Mouse (Mus musculus) hindbrain, embryonic 16.5 days (tissue): ENCODE data around the gene Lrrc56. TPM values are rescaled to one million over a fixed set of nuclear protein-coding genes. Genes with fewer than 3 reads are reported as not detected.

Experiments
- ATAC-seq: fragments of 200-750 bp; cut with Nextera tagmentation; 2 replicates; pipeline ENCODE4 v1.8.0; 2017; ENCODE audit warnings: moderate TSS enrichment, moderate library complexity
- H3K27ac ChIP-seq: fragments of 300-500 bp; sonication (generic); 2 replicates; pipeline ENCODE4 v1.5.1; 2014; ENCODE audit warnings: low read depth, mild to moderate bottlenecking, control low read depth, low read length, moderate library complexity
- H3K27me3 ChIP-seq: fragments of 300-500 bp; sonication (generic); replicated peaks from 2 replicates; pipeline ENCODE4 v1.6.1; 2014; ENCODE audit warnings: low read length; ENCODE audit not compliant: control insufficient read depth, insufficient read depth
- H3K36me3 ChIP-seq: fragments of 300-500 bp; sonication (generic); 2 replicates; pipeline ENCODE4 v1.6.1; 2014; ENCODE audit warnings: mild to moderate bottlenecking, low read length, moderate library complexity, mixed read lengths; ENCODE audit not compliant: control insufficient read depth, insufficient read depth
- H3K4me1 ChIP-seq: fragments of 300-500 bp; sonication (generic); 2 replicates; pipeline ENCODE4 v1.6.1; 2014; ENCODE audit warnings: low read depth, low read length; ENCODE audit not compliant: control insufficient read depth, insufficient read depth
- H3K4me2 ChIP-seq: fragments of 300-500 bp; sonication (generic); 2 replicates; pipeline ENCODE4 v1.6.1; 2014; ENCODE audit warnings: mild to moderate bottlenecking, low read length, control low read depth, moderate library complexity
- H3K4me3 ChIP-seq: fragments of 300-500 bp; sonication (generic); 2 replicates; pipeline ENCODE4 v1.5.1; 2014; ENCODE audit warnings: mild to moderate bottlenecking, low read length, control low read depth, moderate library complexity
- H3K9ac ChIP-seq: fragments of 300-500 bp; sonication (generic); 2 replicates; pipeline ENCODE4 v1.6.1; 2014; ENCODE audit warnings: low read depth, mild to moderate bottlenecking, control low read depth, low read length, moderate library complexity
- H3K9me3 ChIP-seq: fragments of 300-500 bp; sonication (generic); 2 replicates; pipeline ENCODE4 v1.6.1; 2014; ENCODE audit warnings: mild to moderate bottlenecking, low read length, moderate library complexity; ENCODE audit not compliant: control insufficient read depth
- WGBS: fragments of 180-500 bp; shearing (Covaris S2); extraction: QIAGEN DNeasy Blood & Tissue Kit; methylation state at CpG from one replicate; pipeline ENCODE4 v1.1.7; 2014; 5-methylcytosine and 5-hydroxymethylcytosine counted together
- polyA plus RNA-seq: library from polyadenylated mRNA; unstranded; fragments of >200 nt; fragmentation: Nextera tagmentation; extraction: Ambion mirVana; gene quantifications from 2 replicates; pipeline ENCODE4 v1.2.1, GENCODE M21; 2015

Lrrc56 gene
- polyA plus RNA-seq, 1 experiment from 2014 or later: 10.1 TPM

GRCm38 (mm10) chr7:141188733-141189132 is 5.2 kb upstream of the Lrrc56 start:
- no peak for ATAC-seq
- Histone ChIP-seq H3K27me3 (no peaks in the 10 kb centered on the region), H3K27ac (no peak overlapping the region), H3K36me3 (peaks cover 26% of the 10 kb centered on the region), H3K9ac (no peak overlapping the region), H3K4me1 (peaks cover 11% of the 10 kb centered on the region), H3K4me2 (no peak overlapping the region), H3K4me3 (no peak overlapping the region), H3K9me3 (no peaks in the 10 kb centered on the region)
- whole genome bisulfite sequencing: 95% methylated on average over 3 of the region's 3 CpGs

GRCm38 (mm10) chr7:141190220-141190619 is 3.7 kb upstream of the Lrrc56 start:
- H3K4me3 ChIP-seq: no peak overlapping the region
- no peaks in the 10 kb centered on the region for H3K27me3 ChIP-seq
- peaks cover 26% of the 10 kb centered on the region for H3K36me3 ChIP-seq
- H3K27ac ChIP-seq: no peak overlapping the region
- H3K4me1 ChIP-seq: peaks cover 16% of the 10 kb centered on the region
- H3K9me3 ChIP-seq: no peaks in the 10 kb centered on the region
- WGBS: 100% methylated on average over 3 of the region's 3 CpGs
- no peak overlapping the region for H3K4me2 ChIP-seq
- H3K9ac ChIP-seq: no peak overlapping the region
- no peak for ATAC-seq

DNA sequence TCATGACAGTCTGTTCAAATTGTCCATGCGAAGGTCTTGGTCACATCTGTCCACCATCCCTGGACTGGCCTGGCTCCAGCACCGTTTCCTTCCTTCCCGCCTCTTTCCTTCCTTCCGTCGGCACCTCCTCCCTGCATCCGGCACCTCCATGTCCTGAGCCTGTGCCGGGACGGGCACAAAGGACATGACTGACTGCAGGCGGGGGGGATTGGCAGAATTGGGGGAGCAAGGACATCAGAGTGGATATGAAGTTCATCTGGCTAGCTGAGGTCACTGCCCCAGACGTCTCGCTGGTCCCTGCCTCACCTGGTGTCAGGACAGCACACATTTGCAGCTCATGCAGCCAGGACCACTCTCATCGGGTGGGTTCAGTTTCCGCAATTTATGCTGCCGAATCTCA is 2.9 kb upstream of the Lrrc56 start:
- H3K36me3 ChIP-seq: peaks cover 26% of the 10 kb centered on the region

DNA sequence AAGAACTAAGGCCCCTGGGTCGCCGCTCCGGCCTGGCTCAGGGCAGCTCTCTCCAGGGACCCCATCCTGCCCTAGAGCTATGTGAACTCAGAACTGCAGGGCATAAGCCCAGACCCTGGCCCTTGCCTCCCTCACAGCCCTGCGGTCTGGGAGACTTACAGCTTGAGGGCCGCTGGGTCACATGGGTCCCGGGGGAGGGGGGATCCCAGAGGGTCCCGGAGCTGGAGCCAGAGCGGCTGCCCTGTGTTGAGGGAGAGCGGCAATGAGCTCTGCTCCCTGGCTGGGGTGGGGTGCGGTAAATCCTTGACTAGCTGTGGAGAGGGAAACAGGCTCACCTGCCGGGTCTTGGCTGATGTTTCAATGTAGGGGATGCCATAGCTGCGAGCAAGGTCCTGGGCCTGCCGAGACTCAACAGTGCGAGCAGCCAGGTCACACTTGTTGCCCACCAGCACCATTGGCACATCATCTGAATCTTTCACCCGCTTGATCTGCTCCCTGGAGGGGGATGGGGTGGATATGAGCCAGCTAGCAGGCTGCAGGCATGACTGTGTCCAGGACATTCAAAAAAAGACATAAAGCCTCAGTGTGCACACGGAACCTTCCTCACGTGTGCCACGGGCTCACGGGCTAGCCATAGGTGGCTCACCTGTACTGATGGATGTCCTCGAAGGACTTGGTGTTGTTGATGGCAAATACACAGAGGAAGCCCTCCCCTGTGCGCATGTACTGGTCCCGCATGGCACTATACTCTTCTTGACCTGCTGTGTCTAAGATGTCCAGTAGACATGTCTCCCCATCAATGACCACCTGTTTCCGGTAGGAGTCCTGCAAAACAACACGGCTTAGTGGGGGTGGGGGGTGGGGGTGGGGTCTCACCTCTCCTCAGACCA is 1.9 kb upstream of the Lrrc56 start:
- no peaks in the 10 kb centered on the region for H3K9me3 ChIP-seq
- H3K27me3 ChIP-seq: no peaks in the 10 kb centered on the region
- H3K4me2 ChIP-seq: peak overlapping the region; percentile 99
- peaks cover 26% of the 10 kb centered on the region for H3K36me3 ChIP-seq
- 88% methylated on average over 24 of the region's 24 CpGs for WGBS
- H3K4me1 ChIP-seq: peaks cover 19% of the 10 kb centered on the region
- H3K4me3 ChIP-seq: no peak overlapping the region; the same call in 1 of the 2 replicates
- H3K27ac ChIP-seq: no peak overlapping the region
- H3K9ac ChIP-seq: no peak overlapping the region
- no peak for ATAC-seq

More for the DNA sequence above, 2.9 kb upstream of the Lrrc56 start:
- WGBS: 91% methylated on average over 14 of the region's 14 CpGs
- no peaks in the 10 kb centered on the region for H3K9me3 ChIP-seq
- H3K4me2 ChIP-seq: no peak overlapping the region
- no peak overlapping the region for H3K27ac ChIP-seq
- no peak overlapping the region for H3K9ac ChIP-seq
- no peak overlapping the region for H3K4me3 ChIP-seq
- H3K4me1 ChIP-seq: peaks cover 19% of the 10 kb centered on the region
- no peak for ATAC-seq
- no peaks in the 10 kb centered on the region for H3K27me3 ChIP-seq

DNA sequence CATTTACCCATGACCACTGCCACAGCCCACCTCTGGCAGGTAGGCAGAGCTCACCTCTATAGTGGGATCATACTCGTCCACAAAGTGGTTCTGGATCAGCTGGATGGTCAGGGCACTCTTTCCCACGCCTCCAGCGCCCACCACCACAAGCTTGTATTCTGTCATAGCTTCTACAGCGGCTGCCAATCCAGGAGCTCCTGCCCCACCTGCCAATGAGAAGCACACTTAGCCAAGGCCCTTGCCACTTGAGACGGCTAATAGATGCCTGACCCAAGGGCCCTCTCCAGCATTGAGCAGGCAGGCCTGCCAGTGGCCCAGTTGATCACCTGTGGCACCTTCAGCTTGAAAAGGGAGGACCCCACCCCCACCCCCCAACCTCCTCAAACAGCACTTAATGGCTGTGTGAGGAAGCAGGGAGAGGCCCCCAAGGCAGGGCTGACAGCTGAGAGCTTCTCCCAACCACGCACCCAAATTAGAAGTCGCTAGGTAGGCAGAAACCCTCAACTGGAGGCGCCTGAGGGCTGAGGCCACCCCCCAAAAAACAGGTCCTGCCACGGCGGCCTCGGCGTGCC is 1.1 kb upstream of the Lrrc56 start:
- no peaks in the 10 kb centered on the region for H3K9me3 ChIP-seq
- H3K27ac ChIP-seq: peak overlapping the region; percentile 87; the same call in 1 of the 2 replicates
- peak overlapping the region; percentile 69 for H3K4me3 ChIP-seq
- H3K36me3 ChIP-seq: peaks cover 26% of the 10 kb centered on the region
- peak overlapping the region; percentile 99 for H3K4me2 ChIP-seq
- H3K27me3 ChIP-seq: no peaks in the 10 kb centered on the region
- peak overlapping the region; percentile 98 for H3K9ac ChIP-seq
- no peak for ATAC-seq
- peaks cover 19% of the 10 kb centered on the region for H3K4me1 ChIP-seq
- 30% methylated on average over 12 of the region's 12 CpGs for WGBS

DNA sequence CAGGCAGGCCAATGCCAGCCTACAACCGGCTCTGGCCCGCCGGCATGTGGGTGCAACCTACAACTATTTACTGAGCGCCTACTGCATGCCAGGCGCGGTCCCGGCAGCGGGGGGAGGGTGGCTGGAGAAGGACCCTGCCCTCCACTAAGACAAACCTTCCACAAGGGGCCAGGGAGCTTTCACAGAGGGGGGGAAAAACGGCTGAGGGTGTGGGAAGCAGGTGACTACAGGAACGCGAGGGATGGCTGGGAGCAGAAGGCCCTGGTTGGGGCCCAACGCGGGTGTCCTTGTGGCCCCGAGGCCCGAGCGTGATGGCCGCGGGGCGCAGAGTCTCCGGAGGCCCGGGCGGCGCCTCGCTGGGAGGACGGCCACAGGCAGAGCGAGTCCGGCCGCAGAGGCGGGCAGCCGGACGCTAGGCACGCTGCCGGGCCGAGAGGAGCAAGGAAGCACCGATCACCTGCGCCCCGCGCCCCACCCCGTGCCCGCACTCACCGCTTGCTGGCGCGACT is 555 bp upstream of the Lrrc56 start:
- H3K4me2 ChIP-seq: peak overlapping the region; percentile 99
- 0% methylated on average over 26 of the region's 43 CpGs for WGBS
- peak overlapping the region; percentile 98 for H3K9ac ChIP-seq
- peaks cover 26% of the 10 kb centered on the region for H3K36me3 ChIP-seq
- peak; percentile 59 for ATAC-seq
- peak overlapping the region; percentile 87 for H3K27ac ChIP-seq
- no peaks in the 10 kb centered on the region for H3K9me3 ChIP-seq
- H3K27me3 ChIP-seq: no peaks in the 10 kb centered on the region
- peak overlapping the region; percentile 69 for H3K4me3 ChIP-seq
- H3K4me1 ChIP-seq: peaks cover 19% of the 10 kb centered on the region

DNA sequence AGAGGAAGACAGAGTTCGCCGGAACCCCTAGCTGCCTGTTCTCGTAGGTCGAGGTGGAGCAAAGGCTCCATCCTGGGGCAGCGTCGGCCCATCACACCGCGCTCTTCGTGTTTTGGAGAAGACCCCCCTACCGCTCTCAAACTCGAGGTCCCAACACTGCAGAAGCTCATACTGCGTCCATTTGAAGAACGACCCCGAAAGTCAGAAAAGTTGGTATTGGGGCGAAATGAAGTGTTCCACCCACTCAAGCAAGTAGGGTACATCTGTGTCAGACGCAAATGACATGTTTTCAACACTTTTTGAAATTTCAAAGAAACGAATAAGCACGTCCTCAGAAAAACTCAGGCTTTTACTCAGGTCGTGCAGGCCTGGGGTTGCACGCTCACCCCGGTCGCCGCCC is 452 bp downstream of the Lrrc56 start:
- WGBS: 0% methylated on average over 23 of the region's 23 CpGs
- Histone ChIP-seq H3K9me3 (no peaks in the 10 kb centered on the region), H3K27me3 (no peaks in the 10 kb centered on the region), H3K4me2 (peak overlapping the region; percentile 99), H3K27ac (peak overlapping the region; percentile 82), H3K9ac (peak overlapping the region; percentile 71), H3K4me3 (peak overlapping the region; percentile 69), H3K4me1 (peaks cover 19% of the 10 kb centered on the region), H3K36me3 (peaks cover 23% of the 10 kb centered on the region)
- 0 out of 2 replicates have a peak, but pooled peaks have one; percentile 0 for ATAC-seq

- under 1% methylated on average over 28 of the region's 28 CpGs for WGBS
- Histone ChIP-seq H3K4me1 (peaks cover 19% of the 10 kb centered on the region), H3K4me3 (peak overlapping the region; percentile 69), H3K36me3 (peaks cover 21% of the 10 kb centered on the region), H3K27ac (peak overlapping the region; percentile 82), H3K9ac (peak overlapping the region; percentile 71), H3K27me3 (no peaks in the 10 kb centered on the region), H3K4me2 (peak overlapping the region; percentile 99), H3K9me3 (no peaks in the 10 kb centered on the region)
- ATAC-seq: peak; percentile 40; the same call in 1 of the 2 replicates
Observed at GRCm38 (mm10) chr7:141194830-141195229, 873 bp downstream of the Lrrc56 start.

- ATAC-seq: no peak
- Histone ChIP-seq H3K4me3 (no peak overlapping the region), H3K4me2 (no peak overlapping the region; the same call in 1 of the 2 replicates), H3K27ac (no peak overlapping the region), H3K9ac (no peak overlapping the region), H3K9me3 (no peaks in the 10 kb centered on the region), H3K36me3 (peaks cover 12% of the 10 kb centered on the region), H3K4me1 (peaks cover 19% of the 10 kb centered on the region), H3K27me3 (no peaks in the 10 kb centered on the region)
- WGBS: 98% methylated on average over 2 of the region's 2 CpGs
Observed at GRCm38 (mm10) chr7:141195754-141196153, 1.8 kb downstream of the Lrrc56 start.
